10 mouse cellular contexts compared by ENCODE assay signal in genomic region chr16:4875198-4876032, GRCm38 (mm10). TPM values are rescaled to one million over a fixed set of nuclear protein-coding genes. Genes with fewer than 3 reads are reported as not detected.
DNase-seq lines count a peak whose midpoint lies in the region; ATAC-seq and TF ChIP-seq lines count a peak whose summit lies in the region.
"Had no signal": no experiment of that assay in that cellular context is flagged by ENCODE, and none has a peak within 500 bp of the region (broad histone marks: within the 10 kb centered on the region; RNA-seq: fewer than 3 reads in every experiment).

No protein-coding gene starts in this region.

- WGBS in cerebellum, adult 2 months, result 35% methylated on average over 23 of the region's 23 CpGs
- WGBS in intestine, embryonic 16.5 days, result 77% methylated on average over 23 of the region's 23 CpGs
- 73% methylated on average over 23 of the region's 23 CpGs for WGBS in intestine, postnatal 0 days
- WGBS in neural tube, embryonic 15.5 days, result 81% methylated on average over 22 of the region's 23 CpGs
- 83% methylated on average over 21 of the region's 23 CpGs for WGBS in midbrain, embryonic 16.5 days

- peaks cover 17% of the 10 kb centered on the region for H3K36me3 ChIP-seq in intestine, embryonic 16.5 days (ENCODE audit: control insufficient read depth, insufficient read depth, low read length)
- H3K36me3 ChIP-seq in intestine, postnatal 0 days (ENCODE audit: control insufficient read depth, insufficient read depth), result peaks cover 37% of the 10 kb centered on the region; the same call in 1 of the 2 replicates
- peaks cover 21% of the 10 kb centered on the region for H3K36me3 ChIP-seq in neural tube, embryonic 15.5 days
- peaks cover 4% of the 10 kb centered on the region for H3K36me3 ChIP-seq in midbrain, embryonic 16.5 days (ENCODE audit: control insufficient read depth, insufficient read depth, low read length)

- peak; percentile 37 to 39 for DNase-seq in cerebellum, postnatal 10 days
- no peak for DNase-seq in cerebellum, adult 2 months
- peak; percentile 26 to 69 for DNase-seq in spleen, postnatal 4 days (ENCODE audit: low spot score in 2 of 2)
- no peak for DNase-seq in spleen, postnatal 14 days (ENCODE audit: low spot score in 2 of 2)
- DNase-seq: B cell, adult 2 months had no signal

- H3K27ac ChIP-seq in cerebellum, adult 2 months (ENCODE audit: insufficient read depth, low read length), result no peak overlapping the region
- H3K27ac ChIP-seq in intestine, embryonic 16.5 days (ENCODE audit: low read length), result no peak overlapping the region
- no peak overlapping the region for H3K27ac ChIP-seq in intestine, postnatal 0 days (ENCODE audit: low read depth, low read length)
- H3K27ac ChIP-seq in neural tube, embryonic 15.5 days (replicated peaks), result 0 out of 2 replicates have a peak overlapping the region, but pooled peaks have one; percentile 11
- no peak overlapping the region for H3K27ac ChIP-seq in midbrain, embryonic 16.5 days (ENCODE audit: low read length)
- H3K27ac ChIP-seq: forebrain, embryonic 15.5 days had no signal

- no peaks in the 10 kb centered on the region for H3K9me3 ChIP-seq in intestine, embryonic 16.5 days (ENCODE audit: control insufficient read depth, low read length)
- no peaks in the 10 kb centered on the region for H3K9me3 ChIP-seq in intestine, postnatal 0 days (ENCODE audit: control insufficient read depth)
- H3K9me3 ChIP-seq in neural tube, embryonic 15.5 days (replicated peaks), result no peaks in the 10 kb centered on the region
- no peaks in the 10 kb centered on the region for H3K9me3 ChIP-seq in midbrain, embryonic 16.5 days (replicated peaks; ENCODE audit: control insufficient read depth, low read length, poor library complexity, severe bottlenecking)
- H3K9me3 ChIP-seq: forebrain, embryonic 15.5 days had no signal

- H3K27me3 ChIP-seq in cerebellum, adult 2 months (ENCODE audit: control insufficient read depth, insufficient read depth, low read length), result no peaks in the 10 kb centered on the region
- H3K27me3 ChIP-seq in intestine, embryonic 16.5 days (replicated peaks; ENCODE audit: control insufficient read depth, insufficient read depth, low read length), result no peaks in the 10 kb centered on the region
- H3K27me3 ChIP-seq in intestine, postnatal 0 days (replicated peaks; ENCODE audit: control insufficient read depth, insufficient read depth, low read length), result no peaks in the 10 kb centered on the region
- no peaks in the 10 kb centered on the region for H3K27me3 ChIP-seq in neural tube, embryonic 15.5 days (replicated peaks)
- H3K27me3 ChIP-seq in midbrain, embryonic 16.5 days (ENCODE audit: control insufficient read depth, insufficient read depth, low read depth, low read length), result no peaks in the 10 kb centered on the region
- H3K27me3 ChIP-seq: forebrain, embryonic 15.5 days had no signal

- peaks cover 19% of the 10 kb centered on the region for H3K4me1 ChIP-seq in cerebellum, adult 2 months (ENCODE audit: control insufficient read depth, insufficient read depth, low read length)
- peaks cover 30% of the 10 kb centered on the region for H3K4me1 ChIP-seq in intestine, embryonic 16.5 days (ENCODE audit: control insufficient read depth, insufficient read depth, low read length)
- H3K4me1 ChIP-seq in intestine, postnatal 0 days (replicated peaks; ENCODE audit: control insufficient read depth, insufficient read depth, low read length), result peaks cover 8% of the 10 kb centered on the region
- H3K4me1 ChIP-seq in neural tube, embryonic 15.5 days, result peaks cover 37% of the 10 kb centered on the region
- H3K4me1 ChIP-seq in midbrain, embryonic 16.5 days (ENCODE audit: control insufficient read depth, insufficient read depth, low read length), result peaks cover 15% of the 10 kb centered on the region

- H3K4me2 ChIP-seq in intestine, embryonic 16.5 days (ENCODE audit: low read depth, low read length), result no peak overlapping the region
- no peak overlapping the region for H3K4me2 ChIP-seq in intestine, postnatal 0 days (replicated peaks; ENCODE audit: low read depth)
- H3K4me2 ChIP-seq in neural tube, embryonic 15.5 days, result no peak overlapping the region
- no peak overlapping the region for H3K4me2 ChIP-seq in midbrain, embryonic 16.5 days (ENCODE audit: low read length)
- H3K4me2 ChIP-seq: forebrain, embryonic 15.5 days had no signal

- H3K4me3 ChIP-seq in cerebellum, adult 2 months (replicated peaks; ENCODE audit: insufficient read depth, low read depth, low read length), result no peak overlapping the region
- H3K4me3 ChIP-seq in intestine, embryonic 16.5 days (ENCODE audit: low read length), result no peak overlapping the region
- no peak overlapping the region for H3K4me3 ChIP-seq in intestine, postnatal 0 days (ENCODE audit: low read depth, low read length)
- H3K4me3 ChIP-seq in neural tube, embryonic 15.5 days (replicated peaks), result no peak overlapping the region
- no peak overlapping the region for H3K4me3 ChIP-seq in midbrain, embryonic 16.5 days (ENCODE audit: low read depth, low read length)
- H3K4me3 ChIP-seq: forebrain, embryonic 15.5 days had no signal

- TF ChIP-seq POLR2A in cerebellum, adult 2 months (IDR thresholded peaks at IDR 0.05; ENCODE audit: borderline replicate concordance, insufficient read depth, low read length), result no peak

- ATAC-seq in intestine, embryonic 16.5 days, result no peak
- no peak for ATAC-seq in intestine, postnatal 0 days
- no peak for ATAC-seq in neural tube, embryonic 15.5 days (ENCODE audit: low FRiP score)
- ATAC-seq in midbrain, embryonic 16.5 days, result no peak
- ATAC-seq: forebrain, embryonic 15.5 days had no signal

- 0 out of 2 replicates have a peak overlapping the region, but pooled peaks have one; percentile 6 for H3K9ac ChIP-seq in intestine, embryonic 16.5 days (ENCODE audit: low read depth, low read length)
- no peak overlapping the region for H3K9ac ChIP-seq in intestine, postnatal 0 days (ENCODE audit: low read depth, low read length)
- no peak overlapping the region for H3K9ac ChIP-seq in neural tube, embryonic 15.5 days (replicated peaks)
- H3K9ac ChIP-seq in midbrain, embryonic 16.5 days (ENCODE audit: low read depth, low read length), result no peak overlapping the region
- H3K9ac ChIP-seq: forebrain, embryonic 15.5 days had no signal

- no peak for TF ChIP-seq CTCF in cerebellum, adult 2 months (IDR thresholded peaks at IDR 0.05; ENCODE audit: borderline replicate concordance, insufficient read depth, low read depth, low read length)
- no peak for TF ChIP-seq CTCF in intestine, postnatal 0 days (IDR thresholded peaks at IDR 0.05; ENCODE audit: low read depth)

RNA-seq across cellular contexts. Expression of gene Ubald1, which starts 4.7 kb away (rescaled TPM):
- 57.9 and 63.5 TPM in 2 replicates for polyA plus RNA-seq in cerebellum, adult 2 months (2012; rRNA removed)
- polyA plus RNA-seq in intestine, embryonic 16.5 days (2015; fragmentation: Nextera tagmentation; extraction: Ambion mirVana), result 33.7 and 35.5 TPM in 2 replicates
- 22.9 and 24.9 TPM in 2 replicates for polyA plus RNA-seq in intestine, postnatal 0 days (2015; fragmentation: Nextera tagmentation; extraction: Ambion mirVana)
- 66.0 and 66.7 TPM in 2 replicates for polyA plus RNA-seq in neural tube, embryonic 15.5 days (2015; fragmentation: Nextera tagmentation; extraction: Ambion mirVana)
- polyA plus RNA-seq in midbrain, embryonic 16.5 days (2015; fragmentation: Nextera tagmentation; extraction: Ambion mirVana), result 54.9 and 63.3 TPM in 2 replicates

RNA-seq across cellular contexts. Expression of gene Mgrn1, which starts 10.6 kb away (rescaled TPM):
- polyA plus RNA-seq in cerebellum, adult 2 months (2012; rRNA removed), result 243 and 248 TPM in 2 replicates
- polyA plus RNA-seq in intestine, embryonic 16.5 days (2015; fragmentation: Nextera tagmentation; extraction: Ambion mirVana), result 82.7 and 84.6 TPM in 2 replicates
- 57.8 and 62.8 TPM in 2 replicates for polyA plus RNA-seq in intestine, postnatal 0 days (2015; fragmentation: Nextera tagmentation; extraction: Ambion mirVana)
- 122 and 125 TPM in 2 replicates for polyA plus RNA-seq in neural tube, embryonic 15.5 days (2015; fragmentation: Nextera tagmentation; extraction: Ambion mirVana)
- 118 and 126 TPM in 2 replicates for polyA plus RNA-seq in midbrain, embryonic 16.5 days (2015; fragmentation: Nextera tagmentation; extraction: Ambion mirVana)

RNA-seq across cellular contexts. Expression of gene 4930562C15Rik, which starts 40.2 kb away (rescaled TPM):
- 0.08 TPM in 1 of 2 replicates, not detected in the other for polyA plus RNA-seq in cerebellum, adult 2 months (2012; rRNA removed)
- polyA plus RNA-seq in intestine, embryonic 16.5 days (2015; fragmentation: Nextera tagmentation; extraction: Ambion mirVana), result 0.09 and 0.22 TPM in 2 replicates
- polyA plus RNA-seq in intestine, postnatal 0 days (2015; fragmentation: Nextera tagmentation; extraction: Ambion mirVana), result not detected in 2 replicates
- polyA plus RNA-seq in neural tube, embryonic 15.5 days (2015; fragmentation: Nextera tagmentation; extraction: Ambion mirVana), result 0.54 and 0.60 TPM in 2 replicates
- polyA plus RNA-seq in midbrain, embryonic 16.5 days (2015; fragmentation: Nextera tagmentation; extraction: Ambion mirVana), result 0.26 and 0.36 TPM in 2 replicates

Comparison
In these comparisons a context has a peak if more than half of its experiments do, and no peak if none do; other contexts are left out.
1. DNase-seq: peak in cerebellum, postnatal 10 days (2 of 2) and spleen, postnatal 4 days (2 of 2); none in cerebellum, adult 2 months (0 of 2) and spleen, postnatal 14 days (0 of 2).